Mouse (Mus musculus): ENCODE results near the gene Wbp4. TPM values are rescaled to one million over a fixed set of nuclear protein-coding genes. Genes with fewer than 3 reads are reported as not detected.
A peak's percentile ranks its signal among the peaks of the same experiment; 100 is the strongest.

The Wbp4 gene
- total and polyA plus RNA-seq, 3 experiments, result 31.3 to 68.5 (median 36.2) TPM

GRCm38 (mm10) chr14:79482747-79483355 is 1.5 kb upstream of the Wbp4 start:
- dilution Hi-C loops (cut with MboI; ENCODE audit: extremely low pct_ligation_motif_present, extremely low pct_unique_long_range_greater_than_20kb, low sequenced_read_pairs) (no loop called here), in situ Hi-C loops (cut with MboI; ENCODE audit: low pct_ligation_motif_present, low pct_unique_long_range_greater_than_20kb, low sequenced_read_pairs) (no loop called here)
- H3K36me3 ChIP-seq (replicated peaks in 1 of 2; ENCODE audit: control insufficient read depth in 1 of 2, insufficient read depth in 1 of 2, low read length in 1 of 2), result peaks cover 5 to 13% of the 10 kb centered on the region in 2 experiments
- H3K79me2 ChIP-seq (replicated peaks; ENCODE audit: control insufficient read depth, extremely low read depth, insufficient read depth, poor library complexity, severe bottlenecking), result peaks cover 12% of the 10 kb centered on the region
- H3K27me3 ChIP-seq (replicated peaks), result no peaks in the 10 kb centered on the region
- H3K27ac ChIP-seq (ENCODE audit: insufficient read depth, low read depth), result no peak overlapping the region
- H3K9ac ChIP-seq (ENCODE audit: insufficient read depth, low read depth), result peak overlapping the region; percentile 87
- peak overlapping the region; percentile 73 for H3K4me2 ChIP-seq (ENCODE audit: insufficient read depth, low read depth, poor library complexity, severe bottlenecking)
- H3K4me1 ChIP-seq (ENCODE audit: control insufficient read depth in 1 of 2, insufficient read depth in 2 of 2), result peaks cover 6 to 28% of the 10 kb centered on the region in 2 experiments
- H3K4me3 ChIP-seq (replicated peaks in 1 of 3; ENCODE audit: low read depth in 2 of 3, low read length in 2 of 3, poor library complexity in 1 of 3), result peak overlapping the region; percentile 83 to 95 (median 86)
- TF ChIP-seq SIN3A (IDR thresholded peaks at IDR 0.05; ENCODE audit: low read length), result 0 out of 2 replicates have a peak, but pooled peaks have one; percentile 51
- no peak for TF ChIP-seq MEF2A (IDR thresholded peaks at IDR 0.05; ENCODE audit: borderline replicate concordance, low read depth, low read length)
- no peak for TF ChIP-seq E2F4 (IDR thresholded peaks at IDR 0.05; ENCODE audit: insufficient replicate concordance, low read depth, low read length)
- TF ChIP-seq CHD2 (IDR thresholded peaks at IDR 0.05; ENCODE audit: low read length), result peak; percentile 41; the same call in 1 of the 2 replicates
- no peak for TF ChIP-seq IRF4 (IDR thresholded peaks at IDR 0.05; ENCODE audit: low read depth, low read length)
- no peak for DNase-seq (ENCODE audit: extremely low read depth)
- H3K9me3 ChIP-seq (replicated peaks; ENCODE audit: low read length), result no peaks in the 10 kb centered on the region

DNA sequence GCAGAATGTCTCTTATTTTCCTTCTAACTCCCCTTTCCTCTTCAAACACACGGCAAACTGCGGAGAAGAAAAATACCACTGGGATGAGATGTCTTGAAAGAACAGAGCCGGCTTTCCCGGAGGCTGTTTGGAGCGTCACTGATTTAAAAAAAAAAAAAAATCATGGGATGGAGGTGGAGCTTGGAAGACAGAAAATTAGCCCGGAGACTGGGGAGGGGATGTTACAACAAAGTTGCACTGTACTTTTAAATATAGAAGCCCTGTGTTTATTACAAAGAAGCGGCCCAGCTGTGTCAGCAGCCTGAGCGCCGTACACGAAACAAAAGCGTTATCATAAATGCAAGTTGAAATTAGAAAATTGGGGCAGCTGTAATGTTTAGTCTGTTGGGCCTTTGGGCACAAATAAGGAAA is 936 bp upstream of the Wbp4 start:
- peak; percentile 14 for DNase-seq (ENCODE audit: extremely low read depth)
- H3K4me1 ChIP-seq (ENCODE audit: control insufficient read depth in 1 of 2, insufficient read depth in 2 of 2), result peaks cover 6 to 23% of the 10 kb centered on the region in 2 experiments
- peak overlapping the region; percentile 73 for H3K4me2 ChIP-seq (ENCODE audit: insufficient read depth, low read depth, poor library complexity, severe bottlenecking)
- H3K9ac ChIP-seq (ENCODE audit: insufficient read depth, low read depth), result peak overlapping the region; percentile 87
- no peak for TF ChIP-seq IRF4 (IDR thresholded peaks at IDR 0.05; ENCODE audit: low read depth, low read length)
- no peak for TF ChIP-seq RCOR1 (conservative IDR thresholded peaks at IDR 0.05; ENCODE audit: low read depth, low read length)
- TF ChIP-seq POLR2A (IDR thresholded peaks at IDR 0.05; ENCODE audit: low read depth, low read length), result no peak
- TF ChIP-seq POLR2AphosphoS2 (IDR thresholded peaks at IDR 0.05; ENCODE audit: low read depth, low read length), result no peak
- TF ChIP-seq MYC (IDR thresholded peaks at IDR 0.05; ENCODE audit: low read depth, low read length), result no peak
- no peak for TF ChIP-seq E2F4 (IDR thresholded peaks at IDR 0.05; ENCODE audit: insufficient replicate concordance, low read depth, low read length)
- TF ChIP-seq PAX5 (IDR thresholded peaks at IDR 0.05; ENCODE audit: low read length), result no peak
- TF ChIP-seq ZC3H11A (IDR thresholded peaks at IDR 0.05; ENCODE audit: low read depth, low read length), result no peak
- no peak for TF ChIP-seq TCF12 (IDR thresholded peaks at IDR 0.05; ENCODE audit: low read depth, low read length)
- no peak for TF ChIP-seq MXI1 (IDR thresholded peaks at IDR 0.05; ENCODE audit: low read depth, low read length)
- TF ChIP-seq ZNF384 (IDR thresholded peaks at IDR 0.05; ENCODE audit: low read depth, low read length), result peak; percentile 81
- no peak for TF ChIP-seq MEF2A (IDR thresholded peaks at IDR 0.05; ENCODE audit: borderline replicate concordance, low read depth, low read length)
- TF ChIP-seq TBP (conservative IDR thresholded peaks at IDR 0.05; ENCODE audit: low read depth, low read length), result no peak
- no peak for TF ChIP-seq UBTF (IDR thresholded peaks at IDR 0.05; ENCODE audit: low read depth, low read length)
- TF ChIP-seq USF2 (conservative IDR thresholded peaks at IDR 0.05; ENCODE audit: low read depth, low read length), result no peak
- no peak for TF ChIP-seq MAZ (IDR thresholded peaks at IDR 0.05; ENCODE audit: low read depth, low read length)
- 0 out of 2 replicates have a peak, but pooled peaks have one; percentile 66 for TF ChIP-seq CHD1 (IDR thresholded peaks at IDR 0.05; ENCODE audit: low read depth, low read length)
- TF ChIP-seq SIN3A (IDR thresholded peaks at IDR 0.05; ENCODE audit: low read length), result peak; percentile 24; the same call in 1 of the 2 replicates
- TF ChIP-seq USF1 (IDR thresholded peaks at IDR 0.05; ENCODE audit: low read depth, low read length), result no peak
- no peak for TF ChIP-seq ZKSCAN1 (IDR thresholded peaks at IDR 0.05; ENCODE audit: borderline replicate concordance, low read depth, low read length)
- no peak for TF ChIP-seq SMC3 (IDR thresholded peaks at IDR 0.05; ENCODE audit: low read depth, low read length)
- TF ChIP-seq CHD2 (IDR thresholded peaks at IDR 0.05; ENCODE audit: low read length), result 0 out of 2 replicates have a peak, but pooled peaks have one; percentile 1
- TF ChIP-seq BHLHE40 (IDR thresholded peaks at IDR 0.05; ENCODE audit: low read depth, low read length), result no peak
- TF ChIP-seq NRF1 (IDR thresholded peaks at IDR 0.05; ENCODE audit: low read depth, low read length), result no peak
- TF ChIP-seq ETS1 (conservative IDR thresholded peaks at IDR 0.05; ENCODE audit: low read depth, low read length), result no peak
- no peaks in the 10 kb centered on the region for H3K27me3 ChIP-seq (replicated peaks)
- peak overlapping the region; percentile 83 to 95 (median 86) for H3K4me3 ChIP-seq (replicated peaks in 1 of 3; ENCODE audit: low read depth in 2 of 3, low read length in 2 of 3, poor library complexity in 1 of 3)
- H3K27ac ChIP-seq (ENCODE audit: insufficient read depth, low read depth), result peak overlapping the region; percentile 86
- dilution Hi-C loops (cut with MboI; ENCODE audit: extremely low pct_ligation_motif_present, extremely low pct_unique_long_range_greater_than_20kb, low sequenced_read_pairs), result no loop called here
- peaks cover 12% of the 10 kb centered on the region for H3K79me2 ChIP-seq (replicated peaks; ENCODE audit: control insufficient read depth, extremely low read depth, insufficient read depth, poor library complexity, severe bottlenecking)
- H3K36me3 ChIP-seq (replicated peaks in 1 of 2; ENCODE audit: control insufficient read depth in 1 of 2, insufficient read depth in 1 of 2, low read length in 1 of 2), result peaks cover 5 to 16% of the 10 kb centered on the region in 2 experiments
- no peaks in the 10 kb centered on the region for H3K9me3 ChIP-seq (replicated peaks; ENCODE audit: low read length)
- in situ Hi-C loops (cut with MboI; ENCODE audit: low pct_ligation_motif_present, low pct_unique_long_range_greater_than_20kb, low sequenced_read_pairs), result no loop called here

Data from CH12.LX (cell line).